Mouse (Mus musculus) adrenal gland, postnatal 0 days (tissue): ENCODE measurements around the gene Cul1. TPM values are rescaled to one million over a fixed set of nuclear protein-coding genes. Genes with fewer than 3 reads are reported as not detected.

ENCODE experiments used
- polyA plus RNA-seq: library from polyadenylated mRNA; unstranded; fragments of >200 nt; fragmentation: Nextera tagmentation; extraction: Ambion mirVana; gene quantifications from 2 replicates; pipeline ENCODE4 v1.2.1, GENCODE M21; 2015

The Cul1 gene
- polyA plus RNA-seq: 75.4 and 105 TPM in 2 replicates

DNA sequence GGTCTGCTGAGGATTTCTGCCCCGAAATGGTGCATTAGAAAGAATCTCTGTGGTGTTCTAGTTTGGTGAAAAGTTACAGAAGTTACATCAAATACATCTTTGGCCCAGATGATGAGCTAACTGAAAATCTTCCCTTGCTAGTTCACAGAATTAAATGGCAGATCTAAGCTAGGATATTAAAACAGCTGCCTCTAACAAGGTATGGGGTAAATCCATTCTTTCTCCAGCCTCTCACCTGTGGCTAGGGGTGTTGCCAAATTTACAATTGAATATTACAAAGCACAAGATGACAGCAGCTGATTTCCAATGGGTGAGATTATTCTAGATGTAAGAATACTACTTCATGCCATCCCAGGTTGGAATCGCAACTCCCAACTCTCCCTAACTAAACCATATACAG lies at the start of gene Cul1:
Gene Cul1, plus strand, starts transcription at position 301 of the 400 bp plus-strand sequence.

Other genes starting within 250 kb of the Cul1 start
- 21.8 and 28.5 TPM in 2 replicates for gene Ezh2, start 141.9 kb downstream of the Cul1 start, polyA plus RNA-seq